Mouse (Mus musculus) liver, adult 2 months (tissue): ENCODE data around the gene Vmn1r142.
"Not testable (repeated sequence)": the region's sequence is repeated elsewhere in the genome, so short reads cannot be mapped to it uniquely, and the experiment has no call there.

Experiments used
- CTCF ChIP-seq: fragments of 200-500 bp; IDR thresholded peaks from 2 replicates; pipeline ENCODE4 v1.5.1; 2011; ENCODE audit warnings: low read depth, low read length, control low read depth
- POLR2A ChIP-seq: fragments of 200-500 bp; IDR thresholded peaks from 2 replicates; pipeline ENCODE4 v1.6.1; 2011; ENCODE audit warnings: low read length, control low read depth; ENCODE audit not compliant: insufficient read depth; ENCODE audit errors: extremely low read depth

DNA sequence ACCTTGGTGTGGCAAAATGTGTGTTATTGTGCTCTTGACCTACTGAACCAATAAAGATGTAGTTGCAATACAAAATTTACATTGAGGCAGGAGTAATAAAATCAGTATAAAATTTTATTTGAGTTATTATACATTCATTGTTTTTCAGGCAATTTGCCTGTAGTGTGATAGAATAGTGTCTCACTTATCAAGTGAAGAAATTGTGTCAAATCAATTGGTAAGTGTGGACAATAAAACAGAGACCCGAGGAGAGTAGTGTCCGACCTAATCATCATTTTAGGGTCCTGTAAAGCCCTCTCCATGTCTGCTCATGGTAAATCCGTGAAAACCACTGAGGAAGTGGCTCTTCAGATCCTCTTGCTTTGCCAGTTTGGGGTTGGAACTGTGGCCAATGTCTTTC is 25.2 kb upstream of the Vmn1r142 start, which contains the start of gene Vmn1r143:
- TF ChIP-seq POLR2A, CTCF: not testable (repeated sequence)
